Mouse (Mus musculus) induced T-regulatory cell, adult 2 months (primary cell): ENCODE results near the gene Pawr.
"Not testable (repeated sequence)": the region's sequence is repeated elsewhere in the genome, so short reads cannot be mapped to it uniquely, and the experiment has no call there.

Experiments used
- DNase-seq: peaks from one replicate; pipeline ENCODE4 v3.0.0-alpha.2; 2012; ENCODE audit warnings: low read depth

Gene Pawr

GRCm38 (mm10) chr10:108314396-108314795, 17.5 kb upstream of the Pawr start:
- DNase-seq, result no peak

GRCm38 (mm10) chr10:108315236-108315635, 16.7 kb upstream of the Pawr start:
- DNase-seq, result no peak

DNA sequence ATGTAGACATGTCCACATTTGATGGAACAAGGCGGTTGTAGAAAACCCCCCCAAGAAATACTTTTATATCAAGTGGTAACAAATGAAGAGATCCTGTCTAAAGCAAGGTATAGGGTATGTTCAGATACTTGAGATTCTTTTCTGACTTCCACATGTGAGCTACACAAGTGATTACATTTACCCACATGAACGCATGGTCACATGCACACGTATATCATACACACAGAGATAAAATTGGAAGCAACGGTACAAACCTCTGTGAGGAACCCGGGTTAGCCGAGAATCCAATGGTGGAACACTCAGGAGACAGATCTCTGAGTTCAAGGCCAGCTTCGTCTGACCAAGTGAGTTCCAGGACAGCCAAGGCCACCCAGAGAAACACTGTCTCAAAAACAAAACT, 3.6 kb upstream of the Pawr start:
- DNase-seq, result no peak

DNA sequence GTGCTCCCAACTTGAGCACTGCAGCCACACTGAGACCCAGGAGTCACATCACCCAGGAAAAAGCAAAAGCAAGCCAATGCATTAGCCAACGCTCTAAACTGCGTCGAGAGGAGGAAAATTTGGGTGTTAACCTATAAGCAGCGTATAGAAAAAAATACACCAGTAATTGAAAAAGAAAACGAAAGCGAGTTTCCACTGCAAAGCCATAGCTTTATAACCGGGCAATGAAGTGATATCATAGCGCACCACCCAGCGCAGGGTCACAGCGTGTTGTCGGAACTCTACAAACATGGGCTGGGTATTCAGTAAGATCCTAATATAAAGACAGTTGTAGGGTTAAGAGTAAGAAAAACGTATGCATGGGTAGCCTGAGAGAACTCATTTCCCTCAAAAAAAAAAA, 2.9 kb upstream of the Pawr start:
- no peak for DNase-seq

- no peak for DNase-seq
Observed at GRCm38 (mm10) chr10:108329771-108330170, 2.1 kb upstream of the Pawr start.

DNA sequence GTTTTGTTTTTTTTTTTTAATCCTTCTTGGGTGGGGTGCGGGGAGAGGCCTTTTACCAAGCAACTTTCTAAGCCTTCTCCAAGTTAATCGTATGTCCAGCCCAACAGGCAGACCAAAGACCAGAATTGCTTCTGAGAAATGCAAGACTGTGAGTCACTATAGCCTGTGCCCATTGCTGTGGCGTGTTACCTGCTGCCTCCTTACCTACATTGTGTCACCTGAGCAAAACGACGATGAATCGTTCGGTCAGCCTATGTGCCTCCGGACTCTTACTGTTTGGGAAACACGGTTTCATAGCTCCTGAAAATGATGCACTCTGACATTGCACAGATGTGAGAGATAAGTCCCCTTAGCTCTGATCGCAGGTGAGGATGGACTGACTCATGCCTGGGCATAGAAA, 957 bp upstream of the Pawr start:
- DNase-seq, result no peak

- DNase-seq, result peak; percentile 29
Observed at GRCm38 (mm10) chr10:108332571-108333541, 935 bp downstream of the Pawr start.

DNA sequence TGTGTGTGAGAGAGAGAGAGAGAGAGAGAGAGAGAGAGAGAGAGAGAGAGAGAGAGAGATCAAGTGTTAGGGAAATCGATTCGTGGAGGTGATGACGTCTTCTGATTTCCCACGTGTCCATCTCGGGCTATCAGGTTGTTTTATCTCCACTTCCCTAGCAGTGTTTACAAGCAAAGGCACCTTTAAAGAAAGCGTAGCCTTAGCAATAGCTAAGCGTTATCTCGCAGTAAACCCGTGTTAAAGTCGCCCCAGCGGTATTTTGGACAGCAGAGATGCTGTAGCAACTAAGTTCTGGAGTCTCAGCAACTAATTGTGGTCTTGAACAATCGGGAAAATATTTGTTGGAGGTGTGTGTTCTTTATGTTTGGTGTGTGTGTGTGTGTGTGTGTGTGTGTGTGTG, 1.7 kb downstream of the Pawr start:
- peak; percentile 33 for DNase-seq

GRCm38 (mm10) chr10:108334096-108334495, 2.2 kb downstream of the Pawr start:
- DNase-seq, result peak; percentile 2

DNA sequence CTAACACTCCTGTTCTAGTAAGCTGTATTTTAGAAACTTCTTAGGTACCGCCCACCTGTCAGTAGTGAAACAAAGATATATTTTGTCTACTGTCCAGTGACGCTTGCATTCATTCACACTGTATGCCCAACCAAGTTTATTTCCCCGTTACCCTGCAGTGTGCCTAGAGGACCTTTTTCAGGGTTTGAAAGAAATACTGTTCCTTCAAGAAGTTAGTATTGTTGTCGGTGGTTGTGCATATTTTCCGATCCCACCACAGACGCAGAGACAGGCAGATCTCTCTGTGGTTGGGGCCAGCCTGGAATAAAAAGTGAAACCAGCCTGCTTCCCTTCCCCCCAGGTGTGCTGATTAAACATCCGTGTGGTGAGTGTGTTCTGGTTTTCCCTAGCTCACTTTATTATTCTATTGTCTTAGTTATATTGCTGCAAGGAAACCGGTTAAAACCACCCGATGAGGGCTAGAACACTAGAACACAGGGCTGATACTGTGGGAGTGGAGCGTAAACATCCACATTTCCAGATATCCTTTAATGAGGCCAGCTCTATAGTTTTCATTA, 3.9 kb downstream of the Pawr start:
- no peak for DNase-seq

- DNase-seq, result no peak
Observed at GRCm38 (mm10) chr10:108336581-108336980, 4.7 kb downstream of the Pawr start.

- no peak for DNase-seq
Observed at GRCm38 (mm10) chr10:108338055-108338961, 6.4 kb downstream of the Pawr start.

DNA sequence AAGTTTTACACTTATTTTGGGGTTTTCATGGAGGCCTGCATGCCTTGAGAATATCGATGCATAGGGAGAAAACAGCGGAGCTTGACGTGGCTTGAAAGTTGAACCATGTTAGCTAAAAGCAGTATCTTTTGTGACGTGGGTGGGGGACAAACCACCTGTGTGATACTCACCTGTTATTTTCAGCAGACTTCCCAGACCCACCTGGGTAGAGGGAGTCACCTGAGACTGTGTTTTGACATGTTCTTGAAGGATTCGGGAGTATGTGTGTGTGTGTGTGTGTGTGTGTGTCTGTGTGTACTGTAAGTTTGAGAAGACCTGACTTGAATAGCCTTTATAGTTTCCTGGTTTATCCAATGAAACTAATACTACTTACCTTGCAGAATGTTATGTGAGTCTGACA, 7.2 kb downstream of the Pawr start:
- no peak for DNase-seq

GRCm38 (mm10) chr10:108339872-108340271, 8.0 kb downstream of the Pawr start:
- no peak for DNase-seq

DNA sequence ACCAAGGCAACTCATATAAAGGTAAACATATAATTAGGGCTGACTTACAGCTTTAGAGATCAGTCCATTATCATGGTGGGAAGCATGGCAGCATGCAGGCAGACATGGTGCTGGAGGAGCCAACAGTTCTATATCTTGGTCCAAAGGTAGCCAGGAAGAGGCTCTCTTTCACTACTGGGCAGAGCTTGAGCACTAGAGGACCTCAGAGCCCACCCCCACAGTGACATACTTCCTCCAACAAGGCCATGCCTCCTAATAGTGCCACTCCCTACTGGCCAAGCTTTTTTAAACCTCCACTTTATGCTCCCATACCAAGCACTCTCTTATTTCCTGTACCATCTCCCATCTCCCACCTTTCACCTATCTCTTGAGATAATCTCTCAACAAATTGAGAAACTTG, 11.8 kb downstream of the Pawr start:
- no peak for DNase-seq

DNA sequence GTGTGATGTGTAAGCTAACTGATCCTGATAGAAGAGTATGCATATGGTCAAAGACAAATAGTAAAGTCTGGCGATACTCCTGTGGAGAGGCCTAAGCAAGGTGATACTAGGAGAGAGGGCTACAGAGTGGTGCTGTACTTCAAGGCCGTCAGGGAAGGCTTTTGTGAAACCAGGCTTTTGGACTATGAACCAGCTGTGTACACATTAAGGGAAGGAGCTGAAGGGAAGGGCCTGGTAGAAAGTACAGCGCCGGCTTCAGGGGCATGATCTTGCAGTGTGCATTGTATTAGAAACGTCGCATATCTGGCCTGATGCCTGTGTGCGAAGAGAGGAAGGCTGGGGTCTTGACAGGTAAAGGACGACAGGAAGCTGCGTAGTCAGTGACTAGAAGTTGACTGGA, 13.2 kb downstream of the Pawr start:
- no peak for DNase-seq

DNA sequence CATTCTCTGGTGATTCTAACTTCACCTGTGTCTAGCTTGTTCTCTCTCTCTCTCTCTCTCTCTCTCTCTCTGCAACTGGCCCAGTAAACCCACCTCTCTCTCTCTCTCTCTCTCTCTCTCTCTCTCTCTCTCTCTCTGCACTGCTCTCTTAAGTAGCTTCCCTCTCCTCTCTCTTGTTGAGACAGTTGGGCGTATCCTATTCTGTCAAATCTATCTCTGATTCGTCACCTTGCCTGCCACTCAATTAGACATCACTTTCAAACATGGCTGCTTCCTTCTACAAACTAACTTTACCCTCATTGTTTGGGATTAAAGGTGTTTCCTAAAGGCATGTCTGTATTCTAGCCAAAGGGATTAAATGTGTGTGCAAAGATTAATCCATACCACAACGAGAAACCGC, 14.4 kb downstream of the Pawr start:
- DNase-seq, result not testable (repeated sequence)

- no peak for DNase-seq
Observed at GRCm38 (mm10) chr10:108350125-108351070, 18.5 kb downstream of the Pawr start.

DNA sequence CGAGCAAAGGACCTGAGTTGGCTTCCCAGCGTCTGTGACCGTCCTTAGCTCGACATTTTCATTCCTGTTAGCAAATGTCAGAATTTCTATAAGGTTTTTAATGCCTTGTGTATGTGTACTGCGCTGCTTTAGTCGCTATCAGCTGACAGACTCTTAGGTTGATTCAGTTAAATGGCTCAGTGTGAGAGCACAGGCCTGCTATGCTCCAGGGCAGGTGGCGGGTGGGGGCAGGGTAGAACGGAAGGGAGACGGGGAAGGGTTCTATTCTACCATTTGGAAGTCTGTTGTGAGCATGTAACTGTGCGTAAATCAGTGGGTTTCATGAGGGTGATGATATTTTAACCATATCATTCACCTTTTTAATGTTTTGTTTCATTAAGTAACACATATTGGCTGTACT, 21.0 kb downstream of the Pawr start:
- DNase-seq, result no peak

- no peak for DNase-seq
Observed at GRCm38 (mm10) chr10:108354726-108355391, 22.9 kb downstream of the Pawr start.

DNA sequence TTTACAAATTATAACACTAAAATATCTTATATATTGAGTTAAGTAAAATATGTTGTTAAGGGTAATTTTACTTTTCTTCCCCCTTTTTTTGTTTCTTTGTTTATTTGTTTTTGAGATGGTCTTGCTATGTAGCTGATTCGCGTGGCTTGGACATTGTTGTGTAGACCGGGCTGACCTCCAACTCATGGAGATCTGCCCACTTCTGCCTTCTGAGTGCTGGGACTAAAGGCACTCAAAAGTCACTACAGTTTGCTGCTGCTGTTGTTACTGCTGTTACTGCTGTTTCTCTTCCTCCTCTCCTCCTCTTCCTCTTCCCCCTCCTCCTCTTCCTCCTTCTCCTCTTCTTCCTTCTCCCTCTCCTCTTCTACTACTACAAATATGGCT, 23.5 kb downstream of the Pawr start:
- no peak for DNase-seq
